Comparison of ENCODE assay signal across 8 mouse cellular contexts in genomic region chr13:15759633-15760441, GRCm38 (mm10).
DNase-seq lines count a peak whose midpoint lies in the region; ATAC-seq and TF ChIP-seq lines count a peak whose summit lies in the region.

No protein-coding gene starts in this region.

- peak overlapping the region; percentile 57 for H3K9ac ChIP-seq in forebrain, embryonic 14.5 days (ENCODE audit: low read length)
- 0 out of 2 replicates have a peak overlapping the region, but pooled peaks have one; percentile 10 for H3K9ac ChIP-seq in limb, embryonic 15.5 days

- DNase-seq in layer of hippocampus, adult 2 months (ENCODE audit: low spot score in 2 of 2): no peak
- no peak for DNase-seq in layer of hippocampus, postnatal 36 days
- peak; percentile 16 for DNase-seq in forebrain, embryonic 14.5 days (ENCODE audit: low spot score)
- DNase-seq in Muller cell, postnatal 12 days (ENCODE audit: inconsistent ontology term): no peak
- DNase-seq in spleen, postnatal 14 days (ENCODE audit: low spot score in 2 of 2): no peak
- DNase-seq in gastrocnemius, adult 18-20 months (ENCODE audit: low spot score): no peak

- ATAC-seq in forebrain, embryonic 14.5 days: peak; percentile 21
- no peak for ATAC-seq in limb, embryonic 15.5 days (ENCODE audit: insufficient number of reproducible peaks, low FRiP score, low TSS enrichment, low read depth)

- TF ChIP-seq POLR2A in olfactory bulb, adult 2 months (IDR thresholded peaks at IDR 0.05; ENCODE audit: insufficient read depth, low read depth, low read length): no peak

- H3K36me3 ChIP-seq in forebrain, embryonic 14.5 days (ENCODE audit: control insufficient read depth, insufficient read depth, low read length): no peaks in the 10 kb centered on the region
- H3K36me3 ChIP-seq in limb, embryonic 15.5 days: no peaks in the 10 kb centered on the region

- peak overlapping the region; percentile 84 for H3K27ac ChIP-seq in layer of hippocampus, adult 2 months
- peak overlapping the region; percentile 85 for H3K27ac ChIP-seq in forebrain, embryonic 14.5 days (ENCODE audit: low read depth, low read length)
- no peak overlapping the region; the same call in 1 of the 2 replicates for H3K27ac ChIP-seq in limb, embryonic 15.5 days
- H3K27ac ChIP-seq in olfactory bulb, adult 2 months (ENCODE audit: insufficient read depth, low read depth, low read length): peak overlapping the region; percentile 47

- H3K4me1 ChIP-seq in forebrain, embryonic 14.5 days (ENCODE audit: control insufficient read depth, insufficient read depth, low read length): no peaks in the 10 kb centered on the region
- H3K4me1 ChIP-seq in limb, embryonic 15.5 days: peaks cover 14% of the 10 kb centered on the region
- H3K4me1 ChIP-seq in olfactory bulb, adult 2 months (ENCODE audit: control insufficient read depth, insufficient read depth, low read length): peaks cover 8% of the 10 kb centered on the region

- H3K9me3 ChIP-seq in forebrain, embryonic 14.5 days (replicated peaks; ENCODE audit: control insufficient read depth, low read length): no peaks in the 10 kb centered on the region
- H3K9me3 ChIP-seq in limb, embryonic 15.5 days: no peaks in the 10 kb centered on the region

- no peaks in the 10 kb centered on the region for H3K27me3 ChIP-seq in forebrain, embryonic 14.5 days (replicated peaks; ENCODE audit: control insufficient read depth, insufficient read depth, low read length)
- H3K27me3 ChIP-seq in limb, embryonic 15.5 days: no peaks in the 10 kb centered on the region

- peak overlapping the region; percentile 47 for H3K4me2 ChIP-seq in forebrain, embryonic 14.5 days (ENCODE audit: low read length)
- H3K4me2 ChIP-seq in limb, embryonic 15.5 days: peak overlapping the region; percentile 56

- H3K4me3 ChIP-seq in layer of hippocampus, adult 2 months: peak overlapping the region; percentile 64
- H3K4me3 ChIP-seq in forebrain, embryonic 14.5 days (ENCODE audit: low read depth, low read length): peak overlapping the region; percentile 25
- peak overlapping the region; percentile 42 for H3K4me3 ChIP-seq in limb, embryonic 15.5 days
- H3K4me3 ChIP-seq in olfactory bulb, adult 2 months (ENCODE audit: insufficient read depth, low read depth, low read length): peak overlapping the region; percentile 40

- TF ChIP-seq CTCF in layer of hippocampus, adult 2 months (conservative IDR thresholded peaks at IDR 0.05): no peak
- TF ChIP-seq CTCF in olfactory bulb, adult 2 months (IDR thresholded peaks at IDR 0.05; ENCODE audit: insufficient read depth, low read depth, low read length): no peak

- 11% methylated on average over 10 of the region's 10 CpGs for WGBS in forebrain, embryonic 14.5 days
- WGBS in limb, embryonic 15.5 days: 35% methylated on average over 10 of the region's 10 CpGs
- 25% methylated on average over 10 of the region's 10 CpGs for WGBS in olfactory bulb, adult 2 months
